Mouse (Mus musculus) kidney, adult 11 months (tissue): Measurements from ENCODE around the gene Stx1b.

Source experiments
- DNase-seq: peaks from one replicate; pipeline ENCODE4 v3.0.0; 2022

Stx1b gene

DNA sequence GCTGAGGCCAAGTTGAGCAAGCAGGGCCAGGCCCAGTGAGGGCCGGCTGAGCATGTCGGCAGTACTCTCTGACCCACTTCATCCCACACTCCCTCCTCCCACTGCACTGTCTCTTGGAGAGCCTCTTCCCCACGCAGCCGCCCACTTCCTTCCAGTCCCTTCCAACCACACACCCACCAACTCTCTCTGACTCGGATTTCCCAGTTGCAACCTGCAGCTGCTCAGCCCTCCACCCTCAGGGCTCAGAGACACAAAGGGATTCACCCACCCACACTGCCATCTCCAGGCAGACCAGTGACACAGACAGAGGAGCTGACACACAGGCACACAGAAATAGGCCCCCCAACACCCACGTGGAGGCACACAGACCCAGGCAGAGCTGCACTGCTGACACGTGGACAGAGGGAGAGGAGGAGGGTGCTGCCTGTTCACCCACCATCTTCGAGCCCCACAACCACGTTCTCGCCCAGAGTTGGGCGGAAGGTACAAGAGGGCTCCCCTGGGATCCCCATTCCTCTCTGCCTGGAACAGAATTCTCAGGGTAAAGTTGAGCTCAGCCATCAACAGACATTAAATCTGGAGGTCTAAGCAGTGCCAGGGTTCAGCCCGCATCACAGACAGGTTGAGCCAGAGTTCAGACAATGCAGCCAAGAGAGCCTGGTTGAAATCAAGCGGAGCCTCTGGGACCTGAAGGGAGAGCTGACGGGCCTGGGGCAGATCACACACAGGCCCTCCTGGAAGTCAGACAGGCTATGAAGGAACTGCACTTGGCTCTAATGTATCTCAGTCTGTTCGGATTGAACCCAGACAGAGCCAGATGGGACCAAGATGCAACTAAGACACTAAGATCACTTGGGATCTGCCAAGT lies 8.2 kb downstream of the Stx1b start:
- peak; percentile 30 for DNase-seq

DNA sequence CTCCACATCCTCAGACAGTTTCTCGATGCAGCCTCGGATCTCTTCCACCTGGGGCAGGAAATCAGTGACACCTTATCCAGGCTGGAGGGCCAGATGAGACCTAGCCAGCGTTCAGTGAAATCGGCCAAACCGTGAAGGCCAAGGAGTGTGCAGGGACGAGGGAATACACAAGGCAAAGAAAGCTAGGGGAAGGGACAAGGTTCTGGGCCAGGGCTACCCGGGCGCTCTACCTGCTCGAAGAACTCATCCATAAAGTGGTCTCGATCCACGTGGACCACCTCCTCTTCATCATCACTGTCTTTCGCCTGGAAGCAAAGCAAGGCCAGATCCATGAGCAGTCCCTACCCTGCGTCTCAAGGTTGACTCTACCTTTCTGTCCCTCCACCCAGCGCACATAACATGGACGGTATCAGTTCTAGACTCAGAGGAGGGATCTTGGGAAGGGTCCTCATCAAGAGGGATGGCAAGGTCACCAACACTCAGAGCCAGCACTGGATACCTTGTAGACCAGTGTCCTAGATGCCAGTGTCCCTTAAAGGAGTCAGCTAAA lies 9.2 kb downstream of the Stx1b start:
- DNase-seq, result no peak

DNA sequence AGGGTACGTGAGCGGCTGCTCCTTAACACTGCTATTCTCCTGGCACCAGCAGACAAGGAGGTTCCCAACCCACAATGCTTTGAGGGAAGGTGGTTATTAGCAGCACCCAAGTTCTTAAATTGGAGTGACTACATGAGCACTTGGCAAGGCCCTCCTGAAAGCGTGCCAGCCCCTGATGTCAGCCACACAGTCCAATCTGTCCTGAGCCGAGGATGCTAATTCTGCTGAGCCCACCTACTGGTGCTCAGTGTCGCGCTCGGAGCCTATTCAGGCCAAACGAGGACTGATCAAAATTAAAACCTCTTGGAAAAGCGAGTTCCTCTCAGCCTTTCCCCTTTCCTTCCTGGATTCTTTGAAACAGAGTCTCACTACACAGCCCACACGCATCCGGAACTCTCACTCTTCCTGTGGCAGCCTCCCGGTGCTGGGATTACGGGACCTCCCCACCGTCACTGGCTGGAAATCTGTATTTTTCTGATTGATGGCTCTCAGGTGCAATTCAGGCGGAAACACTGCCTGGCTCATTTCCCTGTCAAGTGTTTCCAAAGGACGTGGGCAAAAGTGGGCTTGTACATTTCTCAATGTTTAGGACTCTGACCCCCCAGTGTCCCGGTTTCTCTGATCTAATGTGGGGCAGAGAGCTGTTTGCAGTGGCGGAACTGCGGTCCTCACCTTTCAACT lies 10.0 kb downstream of the Stx1b start:
- peak; percentile 46 for DNase-seq

DNA sequence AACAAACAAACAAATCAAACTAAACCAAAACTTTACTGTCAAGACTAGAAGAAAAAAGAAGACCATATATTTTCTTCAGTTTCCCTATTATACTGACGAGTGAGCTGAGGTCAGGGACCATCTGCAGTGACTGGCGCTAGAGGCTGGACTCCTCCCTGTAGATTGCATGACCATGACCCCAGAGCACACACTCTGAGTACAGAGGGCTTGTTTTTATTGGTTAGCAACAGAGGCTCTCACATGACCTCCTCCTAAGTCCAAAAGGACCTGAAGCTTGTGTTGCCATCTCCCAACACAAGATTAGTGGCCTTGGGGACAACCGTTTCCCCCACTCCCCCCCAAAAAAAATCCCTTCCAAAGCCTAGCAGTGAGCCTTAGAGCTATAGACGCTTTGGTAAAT lies 10.5 kb downstream of the Stx1b start:
- DNase-seq, result no peak

DNA sequence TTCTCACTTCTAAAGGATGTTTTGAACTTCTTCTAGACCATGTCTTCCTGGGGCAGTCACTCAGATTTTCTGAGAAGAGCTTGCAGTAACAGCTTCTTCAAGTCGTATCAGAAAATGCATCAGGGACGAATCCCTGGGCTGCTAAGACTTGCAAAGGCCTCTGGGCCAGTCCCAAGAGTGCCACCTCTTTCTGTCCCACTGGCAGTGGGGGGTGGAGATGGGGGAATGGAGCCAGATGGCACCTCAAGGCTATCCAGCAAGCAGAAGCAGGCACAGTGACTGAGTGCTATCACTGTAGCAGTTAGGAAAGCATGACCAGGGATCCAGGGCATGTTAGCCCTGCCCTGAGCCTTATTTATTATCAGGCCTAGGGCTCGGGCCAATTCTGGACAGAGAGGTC lies 12.1 kb downstream of the Stx1b start:
- DNase-seq, result no peak

DNA sequence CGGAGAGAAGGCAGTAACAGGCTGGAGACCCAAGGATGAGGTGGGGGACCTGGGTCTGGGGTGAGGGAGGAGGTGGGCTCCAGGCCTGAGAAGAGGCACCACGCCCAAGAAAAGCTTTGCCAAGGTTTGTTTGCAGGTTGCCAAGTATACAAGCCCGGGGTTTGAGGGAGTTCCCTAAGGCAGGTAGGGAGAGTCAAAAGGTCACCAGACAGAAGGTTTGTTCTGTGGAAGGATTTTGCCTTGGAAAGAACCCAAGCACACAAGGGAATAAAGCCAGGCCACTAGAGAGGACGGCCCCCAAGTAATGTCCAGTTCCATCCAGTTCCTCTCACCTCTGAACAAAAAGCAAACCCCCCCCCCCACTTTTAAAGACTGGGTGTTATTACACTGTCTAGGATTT lies 13.1 kb downstream of the Stx1b start:
- DNase-seq, result no peak

DNA sequence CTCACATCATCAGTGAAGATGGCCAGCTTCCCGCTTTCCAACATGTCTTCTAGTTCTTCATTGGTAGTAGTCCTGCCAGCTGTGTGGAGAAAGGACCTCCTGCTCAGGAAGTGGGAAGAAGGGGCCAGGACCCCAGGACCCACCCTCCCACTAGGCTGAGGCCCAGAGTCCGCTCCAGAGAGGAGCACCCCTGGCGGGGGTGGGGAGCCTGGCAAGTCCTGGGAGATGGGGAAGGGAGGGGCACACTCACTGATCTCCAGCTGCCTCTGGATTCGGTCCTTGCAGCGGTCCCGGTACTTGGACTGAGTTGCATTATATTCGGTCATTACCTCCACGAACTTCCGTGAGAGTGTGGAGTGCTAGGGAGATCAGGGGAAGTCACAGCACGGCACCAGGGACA lies 13.7 kb downstream of the Stx1b start:
- no peak for DNase-seq

DNA sequence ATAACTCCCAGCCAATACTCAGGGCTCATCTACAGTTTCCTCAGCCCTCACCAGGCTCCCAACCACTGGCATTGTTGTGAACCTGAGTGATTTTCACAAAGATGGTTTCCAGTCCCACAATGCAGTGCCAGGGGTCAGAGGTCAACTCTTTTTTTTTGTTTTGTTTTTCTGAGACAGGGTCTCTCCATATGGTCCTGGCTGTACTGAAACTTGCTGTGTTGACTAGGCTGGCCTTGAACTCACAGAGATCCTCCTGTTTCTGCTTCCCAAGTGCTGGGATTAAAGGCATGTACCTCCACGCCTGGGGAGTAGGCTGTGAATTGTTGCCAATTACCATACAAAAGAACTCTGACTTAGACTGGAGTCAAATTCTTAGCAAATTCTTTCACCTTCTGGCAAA lies 14.5 kb downstream of the Stx1b start:
- no peak for DNase-seq

DNA sequence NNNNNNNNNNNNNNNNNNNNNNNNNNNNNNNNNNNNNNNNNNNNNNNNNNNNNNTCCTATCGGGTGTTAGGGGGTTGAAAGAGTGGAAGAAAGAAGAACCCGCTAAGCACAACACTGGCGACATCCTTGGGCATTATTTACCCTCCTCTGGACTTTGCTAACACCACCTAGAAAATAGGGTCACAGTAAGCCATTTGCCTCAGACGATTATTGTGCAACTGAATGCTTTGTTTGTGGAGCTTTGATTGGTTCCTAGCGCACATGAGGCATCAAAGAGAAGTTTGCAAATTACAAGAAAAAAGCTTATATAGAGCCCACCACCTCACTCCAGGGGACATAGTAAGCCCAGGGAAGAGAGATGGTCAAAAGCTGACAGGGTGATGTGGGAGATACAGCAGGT lies 15.5 kb downstream of the Stx1b start:
- DNase-seq, result no peak

DNA sequence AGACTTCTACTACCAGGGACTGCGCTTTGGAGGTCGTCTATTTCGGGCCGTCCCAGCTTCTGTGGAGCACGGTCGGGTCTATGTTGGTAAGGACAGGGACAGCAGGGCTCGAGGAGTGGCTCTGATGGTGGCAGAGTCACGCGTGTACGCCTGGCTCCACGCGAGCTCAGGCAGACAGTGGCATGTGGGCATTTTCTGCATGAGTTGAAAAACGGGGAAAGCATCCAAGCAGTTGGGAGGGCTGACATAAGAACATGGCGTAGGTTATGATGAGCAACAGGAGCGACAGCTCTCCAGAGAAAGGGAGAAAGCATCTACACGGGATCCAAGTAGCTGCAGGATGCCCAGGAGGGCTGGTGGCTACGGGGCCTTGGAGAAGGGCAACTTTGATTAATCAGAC lies 22.0 kb downstream of the Stx1b start:
- no peak for DNase-seq

DNA sequence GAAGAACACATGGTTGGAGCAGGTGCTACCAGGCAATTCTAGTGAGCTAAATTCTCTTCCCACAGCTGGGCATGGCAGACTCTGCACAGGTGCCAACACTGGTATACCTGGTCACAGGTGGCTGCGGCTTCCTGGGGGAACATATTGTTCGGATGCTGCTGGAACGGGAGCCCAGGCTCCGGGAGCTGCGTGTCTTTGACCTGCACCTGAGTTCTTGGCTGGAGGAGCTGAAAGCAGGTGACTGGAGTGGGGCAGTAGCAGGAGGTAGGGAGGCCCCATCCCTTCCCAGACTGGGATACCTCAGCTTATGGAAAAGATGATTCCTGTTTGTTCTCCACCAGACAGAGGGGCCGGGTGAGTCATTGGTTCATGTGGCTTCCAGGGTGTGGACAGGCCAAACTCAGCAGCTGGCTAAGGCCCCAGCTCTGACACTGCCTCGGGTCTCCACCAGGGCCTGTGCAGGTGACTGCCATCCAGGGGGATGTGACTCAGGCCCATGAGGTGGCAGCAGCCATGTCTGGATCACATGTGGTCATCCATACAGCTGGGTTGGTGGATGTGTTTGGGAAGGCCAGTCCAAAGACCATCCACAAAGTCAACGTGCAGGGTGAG lies 23.2 kb downstream of the Stx1b start:
- DNase-seq, result no peak

DNA sequence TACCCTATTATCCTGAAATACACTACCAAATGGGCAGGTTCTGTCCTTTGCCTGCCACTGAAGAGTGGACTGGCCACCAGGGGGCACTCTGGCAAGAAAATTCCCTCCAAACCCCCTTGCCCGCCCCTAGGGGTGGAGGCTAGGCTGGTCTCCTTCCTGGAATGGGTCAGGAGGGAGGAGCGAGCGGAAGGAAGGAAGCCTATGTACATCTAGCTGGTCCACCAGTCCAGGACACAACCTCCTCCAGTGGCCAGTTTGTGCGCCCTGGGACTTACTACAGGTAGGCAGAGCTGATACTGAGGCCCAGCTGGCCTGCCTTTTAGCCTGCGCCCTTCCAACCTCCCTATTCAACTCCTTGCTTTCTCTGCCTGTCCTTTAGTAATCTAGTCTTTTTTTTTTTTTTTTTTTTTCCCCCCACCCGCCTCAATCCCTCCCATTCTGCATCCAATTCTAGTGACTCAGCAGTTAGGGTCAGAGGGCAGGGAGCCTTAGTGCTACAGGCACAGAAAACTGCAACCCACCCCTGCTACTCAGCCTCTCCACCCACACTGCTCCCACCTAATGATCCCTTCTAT lies 23.8 kb downstream of the Stx1b start, which contains the start of gene Hsd3b7:
Gene Hsd3b7 (plus strand): TSS at position 170 of the 575 bp plus-strand sequence.
- DNase-seq, result peak; percentile 93

DNA sequence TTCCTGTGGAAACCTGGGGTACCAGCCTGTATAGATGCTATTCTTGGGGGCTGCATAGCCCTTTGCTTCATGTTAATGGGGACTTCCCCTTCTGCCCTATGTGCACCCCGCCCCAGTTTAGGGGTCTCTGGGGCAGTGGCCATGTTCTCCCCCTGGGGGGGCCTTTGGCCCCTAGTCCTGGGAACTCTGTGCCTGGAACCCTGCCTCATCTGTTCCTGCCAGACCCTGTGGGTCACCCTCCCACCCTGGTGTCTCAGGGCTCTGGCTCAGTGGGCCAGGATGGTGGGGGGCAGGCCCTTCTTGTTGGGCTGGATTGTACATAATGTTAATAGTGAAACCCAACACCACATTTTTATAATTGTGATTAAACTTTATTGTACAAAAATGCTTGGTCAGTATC lies 24.6 kb downstream of the Stx1b start:
- DNase-seq, result no peak

DNA sequence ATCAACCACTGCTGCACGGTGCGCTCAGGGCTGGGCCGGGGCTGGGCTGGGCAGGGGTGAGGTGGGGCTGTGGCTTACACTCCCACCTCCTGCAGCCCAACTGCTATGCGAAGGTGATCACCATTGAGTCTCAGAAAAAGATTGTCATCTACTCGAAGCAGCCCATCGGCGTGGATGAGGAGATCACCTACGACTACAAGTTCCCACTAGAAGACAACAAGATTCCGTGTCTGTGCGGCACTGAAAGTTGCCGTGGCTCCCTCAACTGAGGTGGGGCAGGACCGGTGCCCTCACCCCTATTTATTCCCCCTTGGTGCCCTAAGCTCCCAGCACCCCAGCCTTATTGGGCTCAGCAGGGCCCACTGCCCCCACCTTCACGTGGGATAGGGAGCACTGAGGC lies 25.1 kb downstream of the Stx1b start:
- no peak for DNase-seq

DNA sequence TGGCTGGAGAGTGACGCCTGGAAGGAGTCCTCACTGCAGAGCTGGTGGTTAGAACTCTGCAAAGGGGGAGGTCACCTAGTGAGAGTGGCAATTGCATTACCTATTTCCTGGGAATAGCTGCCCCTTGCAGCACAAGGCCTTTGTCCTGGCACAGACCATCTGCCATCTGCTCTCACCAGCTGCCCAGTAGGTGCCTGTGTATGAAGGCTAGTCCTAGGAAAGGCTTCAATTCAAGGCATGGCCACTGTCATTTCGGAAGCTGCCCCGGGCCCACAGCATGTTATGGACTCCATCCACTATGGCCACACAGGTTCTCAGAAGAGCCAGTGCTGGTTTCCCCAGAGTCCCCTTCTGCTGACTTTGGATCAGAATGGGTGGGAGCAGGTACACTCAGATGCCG lies 25.8 kb downstream of the Stx1b start:
- DNase-seq, result no peak

DNA sequence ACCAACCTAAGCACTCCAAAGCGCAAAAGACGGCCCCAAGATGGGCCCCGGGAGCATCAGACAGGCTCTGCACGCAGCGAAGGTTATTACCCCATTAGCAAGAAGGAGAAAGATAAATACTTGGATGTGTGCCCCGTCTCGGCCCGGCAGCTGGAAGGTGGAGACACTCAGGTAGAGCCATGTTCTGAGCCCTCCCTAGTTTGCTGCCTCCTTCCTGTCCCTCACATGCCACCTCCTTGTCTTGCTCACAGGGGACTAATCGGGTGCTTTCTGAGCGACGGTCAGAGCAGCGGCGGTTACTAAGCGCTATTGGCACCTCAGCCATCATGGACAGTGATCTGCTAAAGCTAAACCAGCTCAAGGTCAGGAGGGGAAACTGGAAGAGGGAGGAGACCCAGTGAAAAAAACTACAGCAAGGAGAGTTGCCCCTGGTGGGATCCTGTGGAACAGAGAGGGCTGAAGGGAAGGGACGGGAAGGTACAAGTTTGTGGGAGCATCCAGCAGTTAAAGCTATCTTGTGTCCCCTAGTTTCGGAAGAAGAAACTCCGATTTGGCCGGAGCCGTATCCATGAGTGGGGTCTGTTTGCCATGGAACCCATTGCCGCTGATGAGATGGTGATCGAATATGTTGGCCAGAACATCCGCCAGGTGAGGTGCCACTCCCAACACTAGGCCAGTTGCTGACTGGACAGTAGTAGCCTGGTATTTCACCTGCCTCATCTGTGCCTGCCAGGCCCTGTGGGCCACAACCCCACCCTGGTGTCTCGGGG lies 27.1 kb downstream of the Stx1b start:
- DNase-seq, result no peak

DNA sequence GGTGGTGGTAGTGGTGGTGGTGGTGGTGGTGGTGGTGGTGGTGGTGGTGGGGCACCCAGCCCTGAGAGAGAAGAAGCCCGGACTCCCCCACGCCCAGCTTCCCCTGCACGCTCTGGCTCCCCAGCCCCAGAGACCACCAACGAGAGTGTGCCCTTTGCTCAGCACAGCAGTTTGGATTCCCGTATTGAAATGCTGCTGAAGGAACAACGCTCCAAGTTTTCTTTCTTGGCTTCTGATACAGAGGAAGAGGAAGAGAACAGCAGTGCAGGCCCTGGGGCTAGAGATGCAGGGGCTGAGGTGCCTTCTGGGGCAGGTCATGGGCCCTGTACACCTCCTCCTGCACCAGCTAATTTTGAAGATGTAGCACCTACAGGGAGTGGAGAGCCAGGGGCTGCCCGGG lies 39.0 kb downstream of the Stx1b start, which contains the start of gene Gm49388:
Gene Gm49388 (plus strand): TSS at position 301 of the 400 bp plus-strand sequence.
- no peak for DNase-seq

DNA sequence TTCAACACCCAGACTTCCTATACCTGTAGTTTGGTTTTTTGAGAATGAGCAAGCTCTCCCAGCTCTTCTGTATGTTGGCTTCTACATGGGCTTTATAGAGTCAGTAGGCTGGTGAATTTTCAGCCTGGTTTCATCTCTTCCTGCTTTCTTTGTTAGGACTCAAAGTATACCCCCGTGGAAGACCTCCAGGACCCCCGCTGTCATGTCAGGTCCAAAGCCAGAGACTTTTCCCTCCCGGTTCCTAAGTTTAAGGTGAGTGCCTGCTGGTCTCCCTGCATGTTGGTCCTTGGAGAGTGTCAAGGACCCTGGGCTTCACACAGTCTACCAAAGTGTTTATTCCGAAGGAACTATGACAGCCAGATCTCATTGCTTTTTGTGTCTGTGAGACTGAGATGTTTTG lies 46.0 kb downstream of the Stx1b start:
- DNase-seq, result no peak

DNA sequence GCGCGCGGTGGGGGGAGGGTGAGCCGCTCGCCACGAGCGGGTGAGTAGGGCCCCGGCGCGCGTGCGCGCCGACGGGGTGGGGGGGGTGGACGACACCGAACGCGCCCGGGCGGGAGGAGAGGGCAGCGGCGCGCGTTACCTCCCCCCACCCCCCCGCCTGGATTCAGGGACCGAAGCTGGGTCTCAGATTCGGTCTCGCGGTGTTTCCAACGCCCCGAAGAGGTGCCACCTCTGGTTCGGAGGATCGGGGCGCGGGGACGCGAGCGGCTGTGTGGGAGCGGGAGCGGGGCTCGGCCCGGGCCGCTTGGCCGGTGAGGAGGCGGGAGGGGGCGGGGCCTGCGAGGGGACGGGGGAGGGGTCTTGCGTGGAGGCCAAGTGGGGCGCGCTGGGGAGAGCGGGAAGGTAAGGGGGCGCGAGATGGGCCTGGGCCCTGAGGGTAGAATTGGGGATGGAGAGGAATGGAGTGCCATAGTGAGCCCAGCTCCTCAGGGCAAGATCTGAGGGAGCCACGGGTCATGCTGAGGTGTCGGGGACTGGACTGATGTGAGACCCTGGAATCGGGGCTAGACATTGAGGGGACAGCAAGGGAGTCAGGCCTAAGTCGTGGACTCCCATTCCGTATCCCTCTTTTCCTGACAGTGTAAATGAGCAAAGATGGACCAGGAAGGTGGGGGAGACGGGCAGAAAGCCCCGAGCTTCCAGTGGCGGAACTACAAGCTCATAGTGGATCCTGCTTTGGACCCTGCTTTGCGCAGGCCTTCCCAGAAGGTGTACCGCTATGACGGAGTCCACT lies 46.7 kb downstream of the Stx1b start:
- peak; percentile 54 for DNase-seq

DNA sequence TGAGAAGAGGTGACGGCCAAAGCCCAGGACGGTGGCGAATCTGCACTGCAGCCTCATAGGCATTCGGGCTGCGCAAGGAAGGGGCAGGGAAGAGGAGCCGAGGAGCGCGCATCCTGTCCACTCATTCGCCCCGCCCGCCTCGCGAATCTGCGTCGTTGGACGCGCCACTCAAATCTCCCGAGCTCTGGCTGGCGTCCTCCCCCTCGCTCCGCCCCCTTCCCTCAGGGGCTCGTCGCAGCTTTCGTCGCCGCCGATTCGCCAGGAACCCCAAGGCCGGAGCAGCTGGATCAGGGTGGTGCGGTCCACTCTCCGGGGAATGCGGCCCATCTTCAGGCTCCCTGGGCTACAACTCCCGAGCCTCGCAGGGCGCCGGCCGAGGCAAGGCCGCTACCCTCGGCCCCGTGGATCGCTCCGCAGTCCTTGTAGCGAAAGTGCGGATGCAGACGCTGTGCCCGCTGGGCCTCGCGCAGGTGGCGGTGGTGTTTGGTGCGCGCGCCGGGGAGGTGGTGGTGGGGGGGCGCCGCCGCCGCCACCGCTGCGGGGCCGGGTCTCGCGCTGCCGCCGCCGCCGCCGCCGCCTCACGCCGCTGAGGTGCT lies 47.4 kb downstream of the Stx1b start:
- DNase-seq, result peak; percentile 95

DNA sequence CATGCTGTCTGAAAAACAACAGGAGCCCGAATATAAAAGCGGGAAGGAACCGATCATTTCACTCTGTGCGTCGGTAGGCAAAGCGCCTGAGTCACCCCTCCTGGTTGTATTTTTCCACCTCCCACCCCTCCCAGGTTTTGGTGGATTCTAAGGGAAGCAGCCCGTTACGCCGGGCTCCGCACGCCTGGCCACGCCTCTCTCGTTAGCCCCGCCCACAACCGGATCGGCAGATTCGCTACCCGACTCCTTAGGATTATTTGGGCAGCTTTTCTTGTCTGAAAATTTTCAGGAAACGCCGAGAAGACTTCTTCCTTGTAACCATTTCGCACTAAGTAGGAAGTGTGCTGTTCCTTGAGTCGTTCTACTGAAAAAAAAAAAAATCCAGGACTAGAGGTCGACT lies 47.9 kb downstream of the Stx1b start, which contains the start of gene Setd1a:
Gene Setd1a (plus strand): TSS at position 245 of the 400 bp plus-strand sequence.
- peak; percentile 81 for DNase-seq
